Mouse (Mus musculus): ENCODE data around the gene Xirp1. TPM values are rescaled to one million over a fixed set of nuclear protein-coding genes. Genes with fewer than 3 reads are reported as not detected.

Xirp1 gene
- total and polyA plus RNA-seq, 2 experiments, result 0.09 to 0.11 TPM

DNA sequence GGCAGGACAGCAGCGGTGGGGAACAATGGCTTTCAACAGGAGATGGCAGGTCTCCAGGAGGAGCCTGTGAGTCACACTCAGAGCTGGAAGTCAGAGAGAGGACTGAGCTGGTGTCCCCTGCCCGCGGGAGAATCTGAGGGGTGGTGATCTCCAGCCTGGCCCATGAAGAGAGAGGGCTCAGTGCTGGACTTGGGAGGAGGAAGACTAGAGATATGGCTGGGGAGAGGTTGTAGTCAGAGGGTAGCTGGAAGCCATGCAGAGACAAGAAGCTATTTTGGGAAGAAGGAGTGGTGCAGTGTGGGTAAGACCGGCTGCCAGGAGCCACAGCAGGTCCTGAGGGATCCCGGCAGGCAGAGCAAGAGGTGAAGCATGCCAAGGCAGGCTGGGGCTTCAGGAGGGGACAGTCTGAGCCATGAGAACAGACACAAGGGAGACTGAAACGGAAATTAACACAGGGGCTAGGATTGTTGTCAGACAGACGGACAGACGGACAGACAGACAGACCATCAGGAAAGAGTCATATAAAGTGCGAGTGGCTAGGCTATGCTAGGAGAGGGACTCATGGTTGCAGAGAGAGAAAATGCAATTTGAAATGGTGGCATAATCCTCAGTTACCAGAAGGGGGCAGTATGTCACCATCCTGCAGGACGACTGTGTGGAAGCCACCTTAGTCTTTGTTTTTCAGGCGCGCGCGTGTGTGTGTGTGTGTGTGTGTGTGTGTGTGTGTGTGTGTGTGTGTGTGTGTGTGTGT lies 4.2 kb upstream of the Xirp1 start:
- Histone ChIP-seq H3K4me3 (ENCODE audit: insufficient read depth, low read depth, low read length) (no peak overlapping the region), H3K79me2 (ENCODE audit: control insufficient read depth, insufficient read depth, low read length) (no peaks in the 10 kb centered on the region), H3K27ac (replicated peaks; ENCODE audit: insufficient read depth, low read depth, low read length) (0 out of 2 replicates have a peak overlapping the region, but pooled peaks have one; percentile 3), H3K4me1 (ENCODE audit: control insufficient read depth, insufficient read depth, low read length) (peaks cover 17% of the 10 kb centered on the region), H3K27me3 (ENCODE audit: control insufficient read depth, insufficient read depth, low read length) (no peaks in the 10 kb centered on the region), H3K36me3 (ENCODE audit: control insufficient read depth, insufficient read depth, low read length) (no peaks in the 10 kb centered on the region), H3K9ac (ENCODE audit: low read depth, low read length) (peak overlapping the region; percentile 42)
- WGBS, result 11% methylated on average over 14 of the region's 14 CpGs
- peak; percentile 68 for DNase-seq (ENCODE audit: extremely low read depth, low read depth, low spot score)
- TF ChIP-seq CTCF (IDR thresholded peaks at IDR 0.05; ENCODE audit: low read depth, low read length), result peak; percentile 76
- no peak for TF ChIP-seq POLR2A (IDR thresholded peaks at IDR 0.05; ENCODE audit: extremely low read depth, insufficient read depth, low read length)

DNA sequence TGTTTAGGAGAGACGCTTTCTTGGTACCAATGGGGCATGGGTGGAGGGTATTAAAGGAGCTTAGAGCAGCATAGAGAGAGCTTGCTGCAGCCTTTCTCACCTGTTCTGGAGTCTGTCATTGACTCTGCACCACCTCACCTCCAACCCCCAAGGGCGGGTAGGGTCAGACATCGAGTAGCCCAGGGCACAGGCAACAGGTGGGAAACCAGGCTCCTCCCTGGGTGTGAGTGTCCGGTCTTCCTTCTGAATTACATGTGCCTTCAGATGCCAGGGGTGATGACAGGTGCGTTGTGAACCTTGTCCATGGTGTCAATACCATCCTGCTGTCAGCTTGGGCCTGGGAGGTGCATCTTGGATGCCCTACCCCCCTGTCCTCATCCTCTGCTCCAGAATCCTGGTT lies 1.2 kb upstream of the Xirp1 start:
- 91% methylated on average over 5 of the region's 5 CpGs for WGBS
- no peak overlapping the region for H3K27ac ChIP-seq (replicated peaks; ENCODE audit: insufficient read depth, low read depth, low read length)
- no peaks in the 10 kb centered on the region for H3K27me3 ChIP-seq (ENCODE audit: control insufficient read depth, insufficient read depth, low read length)
- no peak overlapping the region for H3K9ac ChIP-seq (ENCODE audit: low read depth, low read length)
- H3K4me1 ChIP-seq (ENCODE audit: control insufficient read depth, insufficient read depth, low read length), result peaks cover 22% of the 10 kb centered on the region
- no peaks in the 10 kb centered on the region for H3K79me2 ChIP-seq (ENCODE audit: control insufficient read depth, insufficient read depth, low read length)
- DNase-seq (ENCODE audit: extremely low read depth, low read depth, low spot score), result no peak
- no peak overlapping the region for H3K4me3 ChIP-seq (ENCODE audit: insufficient read depth, low read depth, low read length)
- no peaks in the 10 kb centered on the region for H3K36me3 ChIP-seq (ENCODE audit: control insufficient read depth, insufficient read depth, low read length)
- no peak for TF ChIP-seq POLR2A (IDR thresholded peaks at IDR 0.05; ENCODE audit: extremely low read depth, insufficient read depth, low read length)
- no peak for TF ChIP-seq CTCF (IDR thresholded peaks at IDR 0.05; ENCODE audit: low read depth, low read length)

DNA sequence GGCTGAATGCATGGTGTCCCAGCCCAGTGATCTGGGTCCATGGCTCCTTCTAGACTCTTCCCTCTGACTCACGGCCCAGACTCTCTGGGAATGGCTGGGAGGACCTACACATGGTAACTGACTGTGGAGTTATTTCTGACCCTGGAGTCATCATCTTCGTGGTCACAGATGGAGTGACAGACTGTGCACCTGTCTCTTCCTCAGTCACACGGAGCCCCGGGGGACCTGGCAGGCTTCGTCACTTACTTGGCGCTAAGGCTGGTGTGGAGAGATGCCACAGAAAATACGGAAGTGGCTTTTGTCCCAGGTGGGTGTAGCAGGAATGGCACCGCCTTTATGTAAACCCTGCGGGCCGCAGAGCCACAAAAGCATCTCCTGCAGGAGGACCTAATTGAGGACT lies 773 bp upstream of the Xirp1 start:
- no peaks in the 10 kb centered on the region for H3K36me3 ChIP-seq (ENCODE audit: control insufficient read depth, insufficient read depth, low read length)
- no peak overlapping the region for H3K27ac ChIP-seq (replicated peaks; ENCODE audit: insufficient read depth, low read depth, low read length)
- no peak for TF ChIP-seq CTCF (IDR thresholded peaks at IDR 0.05; ENCODE audit: low read depth, low read length)
- no peak for TF ChIP-seq POLR2A (IDR thresholded peaks at IDR 0.05; ENCODE audit: extremely low read depth, insufficient read depth, low read length)
- DNase-seq (ENCODE audit: extremely low read depth, low read depth, low spot score), result no peak
- H3K9ac ChIP-seq (ENCODE audit: low read depth, low read length), result no peak overlapping the region
- WGBS, result 79% methylated on average over 10 of the region's 10 CpGs
- H3K27me3 ChIP-seq (ENCODE audit: control insufficient read depth, insufficient read depth, low read length), result no peaks in the 10 kb centered on the region
- no peaks in the 10 kb centered on the region for H3K79me2 ChIP-seq (ENCODE audit: control insufficient read depth, insufficient read depth, low read length)
- peaks cover 22% of the 10 kb centered on the region for H3K4me1 ChIP-seq (ENCODE audit: control insufficient read depth, insufficient read depth, low read length)
- H3K4me3 ChIP-seq (ENCODE audit: insufficient read depth, low read depth, low read length), result no peak overlapping the region

DNA sequence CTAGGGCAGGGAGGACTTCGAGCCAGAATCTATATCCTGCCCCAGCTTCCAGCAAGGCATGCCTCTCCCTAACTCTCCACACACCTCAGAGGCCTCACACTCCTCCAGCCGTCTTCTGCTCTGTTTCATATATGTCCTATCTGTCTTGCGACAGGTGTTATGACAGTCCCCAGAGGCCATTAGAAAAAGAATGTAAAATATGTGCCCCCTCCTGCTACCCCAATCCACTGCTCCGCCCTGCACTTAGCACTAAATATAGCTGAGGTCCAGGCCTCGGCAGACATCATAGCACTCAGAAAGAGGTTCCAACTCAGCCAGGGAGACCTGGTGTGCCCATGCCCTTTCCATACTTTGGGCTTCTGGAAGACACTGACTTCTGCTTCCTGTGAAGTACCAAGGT lies 2.2 kb downstream of the Xirp1 start:
- DNase-seq (ENCODE audit: extremely low read depth, low read depth, low spot score), result no peak
- Histone ChIP-seq H3K4me1 (ENCODE audit: control insufficient read depth, insufficient read depth, low read length) (peaks cover 16% of the 10 kb centered on the region), H3K27me3 (ENCODE audit: control insufficient read depth, insufficient read depth, low read length) (no peaks in the 10 kb centered on the region), H3K79me2 (ENCODE audit: control insufficient read depth, insufficient read depth, low read length) (0 out of 2 replicates have a peak, but pooled peaks cover 5% of the 10 kb centered on the region), H3K36me3 (ENCODE audit: control insufficient read depth, insufficient read depth, low read length) (no peaks in the 10 kb centered on the region), H3K9ac (ENCODE audit: low read depth, low read length) (no peak overlapping the region), H3K27ac (replicated peaks; ENCODE audit: insufficient read depth, low read depth, low read length) (no peak overlapping the region), H3K4me3 (ENCODE audit: insufficient read depth, low read depth, low read length) (no peak overlapping the region)
- WGBS, result 78% methylated on average over 5 of the region's 5 CpGs
- TF ChIP-seq POLR2A (IDR thresholded peaks at IDR 0.05; ENCODE audit: extremely low read depth, insufficient read depth, low read length), result no peak
- no peak for TF ChIP-seq CTCF (IDR thresholded peaks at IDR 0.05; ENCODE audit: low read depth, low read length)

DNA sequence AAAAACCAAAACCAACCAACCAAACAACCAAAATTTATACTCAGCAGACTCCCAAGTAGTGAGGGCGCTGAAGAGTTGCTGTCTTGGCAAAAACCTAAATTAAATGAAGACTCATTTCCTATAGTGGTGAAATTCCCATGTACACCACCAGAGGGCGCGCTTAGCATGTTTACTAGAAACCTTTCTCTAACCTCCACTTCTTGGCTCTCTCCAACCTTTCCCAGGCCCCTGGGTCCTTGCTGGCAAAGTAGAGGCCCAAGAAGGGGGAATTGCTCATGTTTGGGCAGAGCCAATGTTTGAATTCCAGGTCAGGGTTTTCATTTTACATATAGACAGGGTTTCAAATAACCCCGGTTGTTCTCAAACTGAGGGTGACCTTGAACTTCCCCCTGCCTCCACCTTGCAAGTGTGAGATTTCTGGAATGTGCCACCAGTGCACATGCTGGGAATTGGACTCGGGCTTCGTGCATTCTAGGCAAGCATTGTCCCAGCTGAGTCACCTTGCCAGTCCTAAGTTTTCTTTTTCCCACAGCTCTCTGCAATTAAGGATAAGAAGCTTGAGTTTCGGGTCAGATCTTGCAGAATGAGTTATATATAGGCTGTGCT lies 3.0 kb downstream of the Xirp1 start:
- no peaks in the 10 kb centered on the region for H3K36me3 ChIP-seq (ENCODE audit: control insufficient read depth, insufficient read depth, low read length)
- peaks cover 16% of the 10 kb centered on the region for H3K4me1 ChIP-seq (ENCODE audit: control insufficient read depth, insufficient read depth, low read length)
- peak; percentile 56 for DNase-seq (ENCODE audit: extremely low read depth, low read depth, low spot score)
- TF ChIP-seq POLR2A (IDR thresholded peaks at IDR 0.05; ENCODE audit: extremely low read depth, insufficient read depth, low read length) (no peak), CTCF (IDR thresholded peaks at IDR 0.05; ENCODE audit: low read depth, low read length) (no peak; the same call in none of the 2 replicates)
- H3K4me3 ChIP-seq (ENCODE audit: insufficient read depth, low read depth, low read length), result no peak overlapping the region
- H3K27ac ChIP-seq (replicated peaks; ENCODE audit: insufficient read depth, low read depth, low read length), result no peak overlapping the region
- WGBS, result 16% methylated on average over 7 of the region's 7 CpGs
- H3K27me3 ChIP-seq (ENCODE audit: control insufficient read depth, insufficient read depth, low read length), result no peaks in the 10 kb centered on the region
- no peak overlapping the region for H3K9ac ChIP-seq (ENCODE audit: low read depth, low read length)
- 0 out of 2 replicates have a peak, but pooled peaks cover 5% of the 10 kb centered on the region for H3K79me2 ChIP-seq (ENCODE audit: control insufficient read depth, insufficient read depth, low read length)

DNA sequence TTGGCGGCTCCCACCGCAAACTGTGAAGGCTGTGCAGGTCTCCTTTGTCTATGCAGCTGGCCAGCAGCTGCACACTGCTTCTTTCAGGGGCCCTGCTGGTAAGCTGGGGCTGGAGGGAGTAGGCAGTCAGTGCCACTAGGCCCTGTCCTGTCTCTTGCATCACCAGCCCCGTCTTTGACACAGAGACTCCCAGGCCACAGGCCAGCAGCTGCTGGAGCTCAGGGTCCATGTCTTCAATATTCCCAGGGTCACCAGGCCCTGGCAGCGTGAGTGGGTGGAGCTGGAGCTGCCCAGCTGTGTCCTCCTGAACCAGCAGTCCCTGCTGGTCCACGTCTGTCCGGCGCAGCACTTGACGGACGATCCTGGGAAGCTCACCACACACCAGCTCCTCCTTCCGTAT lies 6.4 kb downstream of the Xirp1 start:
- Histone ChIP-seq H3K9ac (ENCODE audit: low read depth, low read length) (peak overlapping the region; percentile 76), H3K4me3 (ENCODE audit: insufficient read depth, low read depth, low read length) (peak overlapping the region; percentile 56), H3K27me3 (ENCODE audit: control insufficient read depth, insufficient read depth, low read length) (no peaks in the 10 kb centered on the region), H3K79me2 (ENCODE audit: control insufficient read depth, insufficient read depth, low read length) (0 out of 2 replicates have a peak, but pooled peaks cover 5% of the 10 kb centered on the region), H3K36me3 (ENCODE audit: control insufficient read depth, insufficient read depth, low read length) (no peaks in the 10 kb centered on the region), H3K4me1 (ENCODE audit: control insufficient read depth, insufficient read depth, low read length) (peaks cover 30% of the 10 kb centered on the region), H3K27ac (replicated peaks; ENCODE audit: insufficient read depth, low read depth, low read length) (peak overlapping the region; percentile 65)
- WGBS, result 45% methylated on average over 10 of the region's 10 CpGs
- TF ChIP-seq CTCF (IDR thresholded peaks at IDR 0.05; ENCODE audit: low read depth, low read length) (0 out of 2 replicates have a peak, but pooled peaks have one; percentile 7), POLR2A (IDR thresholded peaks at IDR 0.05; ENCODE audit: extremely low read depth, insufficient read depth, low read length) (peak; percentile 64)
- DNase-seq (ENCODE audit: extremely low read depth, low read depth, low spot score), result peak; percentile 93
